Mouse (Mus musculus) kidney, adult 2 months (tissue): Measurements from ENCODE around the gene Tbc1d16.

Experiments used
- CTCF ChIP-seq: fragments of 200-500 bp; conservative IDR thresholded peaks from 2 replicates; pipeline ENCODE4 v1.5.1; 2011; ENCODE audit warnings: low read depth, mild to moderate bottlenecking, control low read depth, low read length, moderate library complexity, mixed read lengths; ENCODE audit not compliant: insufficient read depth, insufficient read length
- POLR2A ChIP-seq: fragments of 200-500 bp; IDR thresholded peaks from one replicate; pipeline ENCODE4 v1.6.1; 2011; ENCODE audit warnings: low read depth, low read length, control low read depth

- TF ChIP-seq CTCF (peak; percentile 63), POLR2A (no peak)
Measured at GRCm38 (mm10) chr11:119249011-119249410, 20.7 kb upstream of the Tbc1d16 start.
